Mouse (Mus musculus) mouse trophoblast stem cell (cell line): ENCODE measurements around the gene Olfr1085.
"Not testable (repeated sequence)": the region's sequence is repeated elsewhere in the genome, so short reads cannot be mapped to it uniquely, and the experiment has no call there.

Source experiments
- in situ Hi-C, 2 experiments: fragments of 300-500 bp; cut with MseI, MboI; formaldehyde crosslinking; loops; 2 replicates in 1 of 2; 3 replicates in 1 of 2; pipeline ENCODE4 v1.15.1; 2025

Olfr1085 gene

DNA sequence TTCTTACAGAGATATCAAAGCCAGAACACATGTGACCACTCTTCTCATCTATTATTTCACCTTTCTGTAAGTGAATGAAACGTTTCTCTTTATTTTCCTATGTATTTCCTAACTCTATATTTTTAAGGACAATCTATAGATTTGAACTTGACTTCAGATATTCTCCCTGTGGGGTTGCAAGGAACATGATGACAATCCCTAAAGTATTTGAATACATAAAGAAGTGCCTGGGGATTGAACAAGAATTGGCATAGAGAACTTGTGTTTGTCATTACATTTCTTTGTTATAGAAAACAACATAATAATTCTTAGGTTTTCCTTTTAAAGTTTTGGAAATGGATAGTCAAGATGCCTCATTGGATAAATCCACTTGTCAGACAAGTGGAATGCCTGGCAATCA, at the start of gene Olfr1085:
Gene Olfr1085 (minus strand): TSS at position 101 of the 400 bp plus-strand sequence.
- in situ Hi-C loops: no loop called here

GRCm38 (mm10) chr2:86698295-86698694, 36.5 kb upstream of the Olfr1085 start, which contains the start of gene Olfr1087:
Olfr1087 (minus strand) TSS chr2:86698395.
- in situ Hi-C loops: no loop called here

DNA sequence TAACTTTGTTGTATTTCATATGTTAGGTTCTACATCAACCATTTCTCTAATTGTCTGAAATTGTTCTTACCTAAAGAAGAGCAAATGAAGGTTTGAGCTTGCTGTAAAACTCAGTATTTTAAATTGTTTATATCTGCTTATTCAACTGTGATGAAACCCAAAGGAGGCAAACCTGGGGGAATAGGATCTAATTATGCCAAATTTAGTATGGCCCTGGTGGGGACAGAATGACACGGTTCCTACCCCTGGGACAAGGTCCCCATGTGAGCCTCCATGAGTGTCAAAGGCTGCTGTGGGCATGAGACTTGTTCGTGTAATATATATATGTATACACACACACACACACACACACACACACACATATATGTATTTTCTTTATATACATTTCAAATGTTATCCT, 18.2 kb upstream of the Olfr1085 start, which contains the start of gene Olfr1086:
Gene Olfr1086 (minus strand): TSS at position 101 of the 400 bp plus-strand sequence.
- in situ Hi-C loops: no loop called here

- in situ Hi-C loops: not testable (repeated sequence)
These were observed 22.2 kb downstream of the Olfr1085 start, which contains the start of gene Olfr1084 for GRCm38 (mm10) chr2:86639625-86640024. Olfr1084 (minus strand) TSS chr2:86639725.
